Mouse (Mus musculus) hematopoietic stem cell, adult 5-6 weeks (primary cell): Measurements from ENCODE around the gene Urb1. TPM values are rescaled to one million over a fixed set of nuclear protein-coding genes. Genes with fewer than 3 reads are reported as not detected.
"Not testable (repeated sequence)": the region's sequence is repeated elsewhere in the genome, so short reads cannot be mapped to it uniquely, and the experiment has no call there.

Experiments
- ATAC-seq, 2 experiments: fragments of 125-278 bp in 1 of 2; replicated peaks in 1 of 2; 2 replicates each; pipeline ENCODE4 v1.8.0; 2016 to 2017; ENCODE audit warnings: inconsistent platforms in 2 of 2, mild to moderate bottlenecking in 2 of 2, moderate number of reproducible peaks in 2 of 2, low read depth in 1 of 2, moderate TSS enrichment in 1 of 2; ENCODE audit not compliant: low FRiP score in 2 of 2, poor library complexity in 2 of 2, severe bottlenecking in 2 of 2, insufficient read depth in 1 of 2, low TSS enrichment in 1 of 2
- total RNA-seq: library from RNA; stranded (forward); fragments of 172-1452, 232-1000 nt; gene quantifications from 2 replicates; pipeline ENCODE4 v1.2.3, GENCODE M21; 2017

The Urb1 gene
- total RNA-seq, 1 experiment from 2014 or later: 9.8 TPM

DNA sequence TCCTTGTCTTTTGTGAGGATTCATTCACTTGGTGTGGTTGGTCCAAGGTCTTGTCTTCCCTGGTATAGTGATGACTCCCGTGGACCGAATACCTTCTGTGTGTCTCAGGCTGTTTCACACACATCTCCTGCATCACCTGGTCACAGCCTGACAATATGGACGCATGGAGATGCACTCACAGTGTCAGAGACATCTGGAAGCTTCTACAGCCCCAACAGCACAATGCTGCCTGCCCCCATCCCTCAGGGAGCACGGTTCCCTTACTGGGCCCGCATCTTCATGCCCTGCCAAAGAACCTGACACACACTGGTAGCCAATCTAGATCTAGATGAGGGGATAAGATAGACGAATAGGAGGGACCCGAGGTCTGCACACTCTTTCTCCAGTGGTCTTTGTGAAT is 18.9 kb upstream of the Urb1 start:
- no peak for ATAC-seq

DNA sequence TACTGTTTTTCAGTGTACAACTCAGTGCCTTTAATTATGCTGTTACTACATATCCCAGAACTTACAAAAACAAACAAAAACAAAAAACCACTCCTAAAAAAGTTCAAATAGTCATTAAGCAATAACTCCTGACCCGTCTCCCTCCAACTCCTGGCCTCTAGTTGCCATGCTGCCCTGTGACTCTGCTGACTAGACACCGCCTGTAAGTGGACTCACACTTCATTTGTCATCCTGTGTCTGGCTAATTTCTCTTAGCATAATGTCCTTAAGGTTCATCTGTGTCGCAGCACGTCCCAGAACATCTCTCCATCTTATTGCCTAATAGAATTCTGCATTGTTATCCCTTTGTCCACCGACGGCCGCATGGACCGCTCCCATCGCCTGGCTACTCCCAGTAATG is 17.3 kb upstream of the Urb1 start:
- no peak for ATAC-seq

DNA sequence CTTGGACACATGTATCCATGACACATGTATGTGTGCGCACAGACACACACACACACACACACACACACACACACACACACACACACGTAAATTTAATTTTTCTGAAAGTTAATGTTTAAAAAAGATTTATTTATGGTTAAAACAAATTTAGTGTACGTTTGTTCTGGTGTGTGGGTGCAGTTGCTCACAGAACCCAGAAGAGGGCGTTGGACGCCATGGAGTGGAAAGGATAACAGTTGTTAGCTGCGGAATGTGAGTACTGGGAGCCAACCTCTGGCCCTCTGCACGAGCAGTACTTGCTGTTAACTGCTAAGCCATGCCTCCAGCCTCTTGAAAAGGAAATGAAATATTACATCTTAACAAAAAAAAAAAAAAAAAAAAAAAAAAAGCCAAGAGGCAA is 16.2 kb upstream of the Urb1 start, which contains the start of gene Eva1c:
Gene Eva1c (plus strand): TSS at position 263 of the 400 bp plus-strand sequence.
- ATAC-seq: no peak

DNA sequence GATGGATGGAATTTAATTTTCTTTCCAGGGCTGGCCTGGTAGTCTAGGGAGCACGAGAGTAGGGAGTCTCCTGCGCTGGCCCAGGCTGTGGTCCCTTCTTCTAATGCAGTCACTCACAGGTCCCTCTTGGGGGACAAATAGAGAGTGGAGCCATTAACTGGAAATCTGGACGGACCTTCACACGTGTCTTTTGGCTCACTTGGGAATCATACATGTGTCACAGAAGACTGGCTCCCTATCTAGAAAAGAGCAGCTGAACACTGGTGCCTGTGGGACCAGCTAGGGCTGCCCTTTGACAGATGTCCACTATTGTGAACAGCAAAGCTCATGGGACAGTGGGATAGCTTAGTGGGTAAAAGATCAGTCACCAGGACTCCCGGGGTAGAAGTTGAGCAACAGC is 15.8 kb upstream of the Urb1 start:
- no peak for ATAC-seq

DNA sequence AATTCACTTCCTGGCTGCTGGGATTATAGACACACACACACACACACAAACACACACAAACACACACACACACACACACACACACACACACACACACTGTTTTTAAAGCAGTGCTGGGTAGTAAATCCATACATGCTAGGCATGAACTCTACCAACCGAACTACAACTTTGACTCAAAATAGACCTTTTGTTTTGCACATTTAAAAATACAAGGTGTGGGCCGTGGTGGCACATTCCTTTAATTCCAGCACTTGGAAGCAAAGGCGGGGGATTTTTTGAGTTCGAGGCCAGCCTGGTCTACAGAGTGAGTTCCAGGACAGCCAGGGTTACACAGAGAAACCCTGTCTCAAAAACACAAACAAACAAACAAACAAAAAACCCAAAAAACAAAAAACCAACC is 13.8 kb upstream of the Urb1 start:
- not testable (repeated sequence) for ATAC-seq

DNA sequence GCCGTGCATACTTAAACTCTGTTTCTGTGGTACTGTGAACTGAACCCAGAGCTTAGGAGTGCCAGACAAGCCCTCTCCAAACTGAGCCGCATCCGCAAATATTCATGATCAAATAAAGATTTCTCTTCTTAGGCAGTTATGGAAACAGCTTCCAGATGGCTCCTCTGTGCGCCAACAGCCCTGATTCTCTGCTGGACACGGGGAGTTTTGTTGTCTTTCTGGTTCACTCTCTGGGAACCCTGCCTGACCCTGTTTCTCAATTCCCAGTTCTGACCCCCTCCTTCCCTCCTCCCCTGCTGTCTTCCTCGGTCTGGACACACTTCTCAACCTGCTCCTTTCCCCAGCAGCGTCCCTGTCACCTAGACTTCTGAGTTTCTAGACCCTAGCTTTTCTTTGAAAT is 12.8 kb upstream of the Urb1 start:
- ATAC-seq: no peak

DNA sequence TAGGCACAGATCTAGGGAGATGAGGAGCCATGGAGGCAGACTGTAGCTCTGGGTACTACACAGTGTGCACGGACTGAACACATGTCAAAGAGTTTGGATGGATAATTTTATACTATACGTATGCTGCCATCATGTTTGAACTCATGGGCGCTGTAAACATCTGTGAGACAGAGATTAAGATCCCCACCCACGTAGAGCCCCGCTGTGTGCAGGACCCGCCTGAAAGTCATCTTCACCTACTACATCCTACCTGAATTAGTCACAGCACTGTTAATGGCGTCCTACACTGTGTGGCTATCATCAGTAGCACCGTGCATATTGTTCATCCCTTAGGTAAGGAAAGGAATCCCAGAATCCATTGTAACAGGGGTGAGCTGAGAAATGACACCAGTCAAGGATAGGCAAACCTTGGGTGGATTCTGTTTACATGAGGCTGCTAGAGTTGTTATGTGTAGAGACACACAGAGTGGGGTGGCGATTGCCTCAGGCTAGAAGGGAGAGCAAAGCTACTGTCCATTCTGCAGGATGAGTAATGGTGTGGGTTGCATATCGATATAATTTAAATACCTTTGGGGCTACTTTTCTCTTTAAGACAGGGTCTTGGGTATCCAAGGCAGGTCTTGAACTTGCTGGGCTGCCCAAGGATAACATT is 12.2 kb upstream of the Urb1 start:
- no peak for ATAC-seq

DNA sequence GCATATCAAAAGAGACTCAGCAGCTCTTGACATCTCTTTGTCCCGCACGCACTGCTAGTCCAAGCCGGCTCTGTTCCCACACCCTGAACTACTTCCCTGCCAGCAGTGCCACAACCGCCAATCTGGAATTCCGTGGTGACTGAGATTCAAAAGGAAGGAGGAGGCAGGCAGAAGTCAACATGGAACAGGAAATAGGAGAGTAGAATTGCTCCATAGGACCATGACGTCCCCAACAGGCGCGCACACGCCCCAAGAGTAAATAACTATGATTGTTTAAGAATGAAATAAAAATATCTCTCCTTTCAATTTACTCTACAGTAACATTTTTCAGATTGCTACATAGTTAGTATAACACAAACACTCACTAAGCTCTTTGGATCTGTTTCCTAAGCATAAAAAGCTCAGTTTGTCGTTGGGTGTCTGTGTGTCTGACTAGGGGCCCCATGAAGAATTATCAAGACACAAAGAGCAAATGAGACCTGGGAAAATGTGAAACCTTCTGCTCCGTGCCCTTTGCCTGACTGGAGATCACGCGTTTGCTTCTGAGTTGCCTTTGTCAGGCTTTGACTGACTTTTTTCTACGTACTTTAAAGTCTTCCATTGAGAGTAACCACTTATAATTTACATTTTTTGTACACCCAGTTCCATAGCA is 11.0 kb upstream of the Urb1 start:
- no peak for ATAC-seq

DNA sequence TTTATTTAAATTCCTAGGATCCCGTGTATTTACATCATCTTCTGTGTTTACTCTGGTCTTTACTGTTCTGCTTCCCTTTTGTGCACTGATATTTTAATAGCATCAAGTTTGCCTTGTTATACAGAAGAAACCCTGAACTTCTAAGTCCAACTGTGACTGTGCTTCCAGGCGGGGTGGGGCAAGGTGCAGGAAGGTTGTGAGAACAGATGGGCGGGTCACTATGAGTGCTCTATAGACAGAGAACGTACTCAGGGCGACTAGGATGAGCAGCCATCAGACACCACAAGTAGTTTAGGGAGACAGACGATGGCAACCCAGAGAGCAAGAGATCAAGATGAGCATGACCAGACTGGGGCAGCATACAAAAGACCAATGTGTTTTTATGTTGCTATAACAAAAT is 10.1 kb upstream of the Urb1 start:
- ATAC-seq: no peak

DNA sequence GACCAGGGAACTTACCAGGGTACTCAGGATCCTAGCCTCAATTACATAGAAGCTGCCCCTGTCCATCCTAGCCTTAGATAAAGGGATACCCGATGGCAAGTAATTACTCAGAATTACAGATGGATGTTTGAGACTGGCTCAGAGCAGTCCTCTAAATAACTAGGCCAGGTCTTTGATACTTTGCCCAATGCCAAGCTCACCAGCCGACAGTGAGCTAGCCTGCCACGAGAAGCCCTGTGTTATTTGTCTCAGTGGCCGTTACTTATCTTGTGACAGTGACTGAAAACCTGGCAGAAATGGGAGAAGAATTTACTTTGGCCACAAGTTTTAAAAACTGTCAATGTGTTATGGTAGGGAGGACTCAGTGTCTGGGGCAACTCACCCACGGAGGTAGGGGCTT is 1.9 kb upstream of the Urb1 start:
- no peak for ATAC-seq

DNA sequence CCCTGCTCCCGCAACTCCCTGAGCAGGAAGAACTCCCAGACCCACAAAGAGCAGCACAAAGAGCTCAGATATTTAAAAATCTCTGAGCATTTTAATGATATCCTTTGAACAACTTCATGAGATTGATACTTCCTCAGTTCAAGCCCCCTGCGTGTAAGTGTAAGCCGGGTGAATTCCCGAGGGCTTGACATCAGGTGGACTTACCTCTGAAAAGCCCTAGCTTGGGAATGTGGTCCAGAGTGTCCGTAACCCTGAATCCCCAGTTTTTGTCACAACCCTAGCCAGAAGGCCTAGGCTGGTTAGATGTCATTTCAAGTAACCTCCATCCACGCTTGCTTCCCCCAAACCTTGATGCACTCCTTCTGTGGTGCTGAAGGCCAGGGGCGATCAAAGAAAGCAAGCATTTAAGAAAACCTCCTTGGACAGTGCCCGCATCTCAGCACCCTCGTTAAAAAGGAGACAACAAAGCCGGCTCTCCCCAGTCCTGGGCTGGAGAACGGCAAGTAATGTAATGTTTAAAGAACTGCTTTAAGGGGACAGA is 573 bp upstream of the Urb1 start:
- ATAC-seq: no peak

DNA sequence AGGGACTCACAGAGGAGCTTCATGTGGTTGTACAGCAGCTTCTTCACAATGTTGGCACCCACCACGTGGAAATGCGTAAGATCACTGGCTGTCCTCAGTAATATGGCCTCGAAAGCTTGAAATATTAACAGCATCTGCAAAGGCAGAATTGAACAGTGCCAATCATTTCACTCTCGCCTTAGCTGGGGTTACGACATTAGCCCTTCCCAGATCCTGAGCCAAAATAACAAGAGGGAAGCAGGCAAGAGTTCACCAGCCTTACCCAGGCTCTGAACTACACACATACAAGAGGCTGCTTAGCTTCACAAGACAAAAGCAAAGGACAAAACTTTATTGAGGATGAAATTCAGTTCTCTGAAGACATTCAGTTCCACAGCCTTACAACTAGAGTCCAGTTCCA is 5.7 kb downstream of the Urb1 start:
- ATAC-seq: no peak

DNA sequence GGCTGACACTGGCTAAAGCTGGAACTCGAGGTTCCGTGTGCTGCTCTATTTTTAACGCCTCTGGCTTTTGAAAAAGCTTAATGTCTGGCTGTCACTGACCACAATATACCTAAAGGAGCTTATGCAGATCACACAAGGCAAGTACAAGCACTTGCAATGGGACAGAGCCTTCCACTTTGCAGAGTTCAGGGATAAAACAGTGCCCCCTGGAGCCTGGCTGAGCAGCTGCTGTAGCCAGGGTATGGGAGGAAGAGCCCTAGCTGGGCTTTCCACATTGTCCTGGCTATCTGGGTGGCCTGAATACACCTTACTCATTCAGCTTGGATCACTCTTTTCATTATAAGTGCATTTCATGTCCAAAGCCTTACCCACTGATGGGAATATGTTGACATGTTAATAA is 8.3 kb downstream of the Urb1 start:
- no peak for ATAC-seq

DNA sequence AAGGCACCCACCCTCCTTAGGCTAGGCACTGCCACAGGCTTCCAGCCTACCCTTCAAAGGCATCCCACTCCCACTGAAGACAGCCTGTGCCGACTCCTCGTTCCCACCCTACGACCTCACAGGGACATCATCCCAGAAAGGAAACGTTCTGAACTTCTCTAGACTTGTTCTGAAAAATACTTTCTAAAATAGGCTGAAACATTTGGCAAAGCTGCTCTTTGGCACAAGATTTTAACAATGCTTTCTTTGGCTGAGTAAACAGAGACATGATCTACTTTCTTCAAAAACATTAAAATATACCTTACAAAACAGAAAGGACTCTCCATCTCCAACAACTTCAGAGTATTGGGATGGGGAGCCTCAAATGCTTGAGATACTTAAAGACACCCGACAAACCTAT is 9.0 kb downstream of the Urb1 start:
- no peak for ATAC-seq

DNA sequence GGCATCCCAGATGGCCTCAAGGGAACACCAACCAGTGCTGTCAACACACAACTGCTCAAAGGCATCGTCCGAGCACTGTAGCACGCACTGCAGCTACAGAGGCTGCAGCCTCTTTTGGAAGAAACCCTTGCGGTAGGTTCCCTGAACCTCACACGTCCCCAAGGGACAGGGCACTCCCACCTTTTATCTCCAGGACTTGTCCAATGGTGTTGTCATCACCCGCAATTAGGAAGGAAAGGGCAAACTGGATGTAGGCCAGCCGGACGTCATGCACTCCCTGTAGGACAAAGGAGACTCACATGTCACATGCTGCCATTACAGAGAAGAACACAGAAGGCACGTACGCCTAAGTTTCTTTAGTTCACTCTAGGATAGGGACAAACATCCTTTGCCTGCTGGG is 10.4 kb downstream of the Urb1 start:
- ATAC-seq: no peak

DNA sequence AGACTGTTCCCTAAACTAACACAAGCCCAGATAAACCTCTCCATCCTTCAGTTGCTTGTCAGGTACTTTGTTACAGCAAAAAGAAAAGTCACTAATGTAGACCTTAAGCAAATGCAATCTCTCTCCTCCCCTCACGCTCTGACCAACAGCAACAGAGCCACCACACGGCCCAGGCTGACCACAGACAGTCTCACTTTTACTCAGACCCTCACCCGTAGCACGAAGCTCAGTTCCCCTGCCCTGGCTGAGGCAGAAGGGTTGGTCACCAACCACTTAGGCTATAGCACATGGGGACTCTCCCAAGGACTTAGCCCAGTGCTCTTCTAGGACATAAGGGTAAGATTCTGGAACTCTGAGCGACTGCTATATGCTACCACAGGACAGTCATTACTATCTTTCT is 11.4 kb downstream of the Urb1 start:
- no peak for ATAC-seq

DNA sequence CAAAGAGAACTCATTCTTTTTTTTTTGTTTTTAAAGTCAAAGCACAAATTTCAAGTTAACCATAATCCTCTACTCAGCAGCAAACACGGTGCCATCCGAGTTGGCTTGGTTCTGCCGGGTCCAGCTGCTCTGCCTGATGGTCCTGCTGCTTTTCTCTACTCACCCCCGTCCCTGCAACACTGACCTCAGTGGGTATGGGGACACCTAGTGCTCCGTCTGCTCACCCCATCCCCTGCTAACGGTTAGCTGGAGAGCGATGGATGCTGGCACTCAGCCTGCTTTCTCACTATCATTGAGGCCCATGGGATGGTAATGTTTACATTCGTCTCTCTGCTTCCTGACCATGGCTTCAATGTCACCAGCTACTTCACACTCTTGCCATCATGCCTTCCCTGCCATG is 11.8 kb downstream of the Urb1 start:
- no peak for ATAC-seq

DNA sequence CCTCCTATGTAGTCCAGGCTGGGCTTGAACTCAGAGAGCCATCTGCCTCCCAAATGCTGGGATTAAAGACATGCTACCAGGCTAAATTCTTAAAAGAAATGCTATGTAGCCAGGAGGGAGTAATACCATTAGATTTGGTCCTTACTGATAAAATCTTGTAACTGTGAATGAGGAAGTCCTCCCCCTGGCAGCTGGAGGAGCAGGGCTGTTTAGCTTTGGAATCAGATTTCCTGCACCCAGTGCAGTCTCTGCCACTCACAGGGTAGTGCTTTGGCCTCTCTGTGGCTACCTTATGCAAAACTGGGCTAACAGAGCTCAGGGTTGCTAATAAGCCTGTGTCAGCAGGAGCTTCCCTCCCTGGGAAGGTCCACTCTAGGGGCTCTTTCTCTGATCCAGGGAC is 15.5 kb downstream of the Urb1 start:
- peak in 1 of 2 experiments; percentile 12; a peak in 1 of 4 replicates for ATAC-seq

DNA sequence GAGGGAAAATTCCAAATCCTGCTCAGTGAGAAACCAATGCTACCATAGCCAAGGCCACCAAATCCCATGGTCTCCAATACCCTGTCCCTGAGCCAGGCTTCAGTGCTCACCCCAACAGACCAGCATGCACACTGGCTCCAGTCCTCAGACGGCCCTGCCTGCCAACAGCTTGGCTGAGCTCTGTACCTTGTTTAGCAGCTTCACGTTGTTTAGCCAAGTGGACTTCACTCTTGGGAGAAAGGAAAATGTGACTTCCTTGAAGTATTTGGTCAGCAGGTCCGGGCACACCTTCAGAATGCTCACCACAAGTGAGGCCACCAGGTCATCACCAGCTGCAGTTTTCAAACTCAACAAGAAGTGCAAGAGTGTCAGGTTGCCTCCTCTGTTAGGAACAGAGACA is 17.7 kb downstream of the Urb1 start:
- ATAC-seq: no peak
